Mouse (Mus musculus): Measurements from ENCODE around the gene Vapa. TPM values are rescaled to one million over a fixed set of nuclear protein-coding genes. Genes with fewer than 3 reads are reported as not detected.
"Not testable (repeated sequence)": the region's sequence is repeated elsewhere in the genome, so short reads cannot be mapped to it uniquely, and the experiment has no call there.

Gene Vapa
- total RNA-seq, 2 experiments from 2014 or later = 121 to 126 TPM

DNA sequence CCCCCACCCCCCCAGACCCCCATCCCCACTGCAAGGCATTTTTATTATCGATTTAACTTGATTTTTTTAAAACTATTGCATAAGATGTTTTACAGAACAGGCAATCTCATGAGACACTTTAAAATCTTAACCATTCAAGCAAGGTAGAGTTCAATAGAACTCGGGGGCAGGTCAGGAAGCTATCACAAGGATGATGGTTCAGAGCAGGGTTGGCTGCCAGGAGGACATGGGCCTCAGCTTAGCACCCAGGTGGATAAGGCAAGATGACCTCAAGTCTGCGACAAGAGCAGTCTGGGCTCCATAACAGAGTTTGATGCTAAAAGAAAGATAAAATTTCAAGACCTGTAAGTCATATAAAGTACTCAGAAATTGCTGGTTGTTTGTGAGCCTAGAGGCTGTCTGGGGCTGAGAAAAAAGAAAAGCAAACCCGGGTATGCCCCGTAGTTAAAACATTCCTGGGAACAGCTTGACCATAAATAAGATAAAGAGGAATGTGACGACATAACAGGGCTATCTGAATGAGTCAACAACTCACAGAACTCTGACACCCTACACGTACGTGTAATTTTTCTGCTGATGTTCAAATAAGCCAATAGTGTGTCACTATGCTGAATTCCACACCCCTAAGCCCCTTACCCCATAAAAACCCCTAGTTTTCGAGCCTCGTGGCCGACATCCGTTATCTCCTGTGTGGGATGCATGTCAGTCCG lies 15.6 kb upstream of the Vapa start:
- DNase-seq; intact Hi-C loops (cut with DNase I; ENCODE audit: low total_unique reads): not testable (repeated sequence)

DNA sequence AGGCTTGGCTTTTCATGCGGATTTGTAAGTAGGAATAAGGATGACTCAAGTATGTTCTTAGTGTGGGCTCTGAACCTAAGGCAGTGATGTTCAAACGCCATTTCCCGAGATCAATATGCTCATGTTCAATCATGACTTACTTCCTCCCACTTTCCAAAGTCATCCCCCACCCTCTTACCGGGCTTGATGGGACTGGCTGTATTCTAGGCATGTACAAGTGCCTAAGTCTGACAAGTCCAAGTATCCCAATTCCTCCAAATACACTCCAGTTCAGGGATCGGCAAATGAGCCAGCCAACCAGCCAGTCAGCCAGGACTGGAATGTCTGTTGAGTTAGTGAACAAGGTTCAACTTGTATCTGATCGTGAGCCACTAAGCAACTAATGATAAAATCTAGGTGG lies 12.9 kb upstream of the Vapa start:
- no peak for DNase-seq
- intact Hi-C loops (cut with DNase I; ENCODE audit: low total_unique reads) = no loop called here

DNA sequence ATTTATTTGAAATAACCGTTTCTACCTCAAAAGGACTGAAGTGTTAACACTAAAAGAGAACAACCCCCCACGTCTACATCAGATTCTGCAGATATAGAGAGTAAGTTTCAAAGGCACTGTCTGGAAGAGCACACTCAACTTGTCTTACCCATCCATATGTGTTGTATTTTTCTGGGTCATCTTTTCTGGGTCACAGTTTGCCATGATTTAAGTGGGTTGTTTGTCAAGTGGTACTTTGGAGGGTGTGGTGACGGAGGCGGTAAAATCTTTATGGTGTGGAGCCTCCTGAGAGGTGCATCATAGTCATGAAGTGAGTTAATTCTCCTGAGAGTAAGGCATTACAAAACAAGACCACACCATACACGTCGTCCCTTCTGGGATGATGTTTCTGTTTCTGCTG lies 12.2 kb upstream of the Vapa start:
- intact Hi-C loops (cut with DNase I; ENCODE audit: low total_unique reads) = no loop called here
- no peak for DNase-seq

DNA sequence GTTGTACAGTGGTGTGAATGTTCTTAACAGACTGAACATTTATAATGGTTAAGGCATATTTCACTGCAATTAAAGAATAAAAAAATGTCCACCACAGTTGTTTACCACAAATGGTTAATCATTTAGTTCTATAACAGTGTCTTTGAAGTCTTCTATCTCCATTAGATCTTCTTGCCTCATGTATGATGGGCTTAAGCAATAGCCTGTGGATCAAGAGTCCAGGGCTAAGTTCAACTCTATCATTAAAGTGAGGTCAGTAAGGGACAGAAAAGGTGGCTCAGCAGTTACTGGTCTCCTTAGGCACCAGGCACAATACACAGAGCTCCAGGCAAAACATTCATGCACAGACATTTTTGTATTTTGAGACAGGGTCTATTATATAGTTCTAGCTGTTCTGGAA lies 9.8 kb upstream of the Vapa start:
- intact Hi-C loops (cut with DNase I; ENCODE audit: low total_unique reads) = no loop called here
- DNase-seq = no peak

DNA sequence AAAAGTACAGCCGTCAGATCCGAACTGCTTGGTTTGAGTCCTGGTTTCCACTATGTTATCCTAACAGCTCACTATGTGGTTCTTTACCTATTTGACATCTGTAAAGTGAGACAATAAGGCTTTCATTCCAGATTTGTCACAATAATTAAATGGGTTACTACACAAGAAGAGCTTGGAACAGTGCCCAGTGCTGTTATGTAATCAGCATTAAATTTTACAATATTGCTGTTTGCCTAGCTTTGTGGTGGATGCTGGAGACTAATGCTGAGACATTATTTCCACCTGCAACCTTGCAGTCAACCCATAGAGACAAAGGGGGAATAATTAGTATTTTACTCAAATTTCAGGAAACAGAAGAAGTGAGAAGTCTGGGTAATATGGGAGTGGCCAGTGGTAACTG lies 5.1 kb upstream of the Vapa start:
- DNase-seq = no peak
- intact Hi-C loops (cut with DNase I; ENCODE audit: low total_unique reads) = loop anchor here (10.0 kb wide), 1 partner anchor 166 kb away; the partner anchor contains the start of gene Ppp4r1

DNA sequence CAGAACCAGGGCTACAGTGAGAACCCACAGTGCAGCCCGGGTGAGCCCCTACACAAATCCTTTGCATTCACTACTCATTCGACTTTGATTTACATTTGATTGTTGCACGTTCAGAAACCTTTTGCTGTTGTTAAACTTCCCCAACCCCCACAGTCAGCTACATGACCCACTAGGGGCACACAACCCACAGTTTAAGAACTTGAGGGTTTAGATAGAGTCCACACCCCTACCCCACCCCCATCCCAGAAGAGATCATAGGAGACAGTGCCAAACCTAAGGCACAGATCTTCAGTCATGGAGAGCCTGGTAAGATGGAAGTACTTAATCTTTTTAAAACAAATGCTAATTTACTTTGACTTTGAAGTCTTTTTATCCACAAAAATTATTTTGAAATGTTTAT lies 2.3 kb upstream of the Vapa start:
- intact Hi-C loops (cut with DNase I; ENCODE audit: low total_unique reads) = loop anchor here (10.0 kb wide), 1 partner anchor 169 kb away; the partner anchor contains the start of gene Ppp4r1
- DNase-seq = no peak

DNA sequence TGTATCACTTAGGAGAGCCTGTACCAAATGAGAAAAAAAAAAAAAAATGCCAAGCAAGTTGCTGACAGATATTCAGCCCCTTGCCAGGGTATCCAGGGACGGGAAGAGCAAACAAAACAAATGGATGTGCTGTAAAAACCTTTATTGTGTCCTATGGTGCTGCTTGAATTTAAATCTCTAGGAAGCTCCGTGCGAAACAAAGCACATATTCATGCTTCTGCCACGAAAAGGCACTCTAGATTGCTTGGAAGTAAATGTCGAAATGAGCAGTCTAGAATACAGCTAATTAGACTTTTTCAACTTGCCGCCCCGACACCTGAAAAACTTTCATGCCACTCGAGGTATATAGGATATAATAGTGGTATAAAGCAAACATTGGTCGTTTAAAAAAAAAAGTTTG lies 1.1 kb upstream of the Vapa start:
- intact Hi-C loops (cut with DNase I; ENCODE audit: low total_unique reads) = loop anchor here (10.0 kb wide), 1 partner anchor 170 kb away; the partner anchor contains the start of gene Ppp4r1
- DNase-seq = no peak

DNA sequence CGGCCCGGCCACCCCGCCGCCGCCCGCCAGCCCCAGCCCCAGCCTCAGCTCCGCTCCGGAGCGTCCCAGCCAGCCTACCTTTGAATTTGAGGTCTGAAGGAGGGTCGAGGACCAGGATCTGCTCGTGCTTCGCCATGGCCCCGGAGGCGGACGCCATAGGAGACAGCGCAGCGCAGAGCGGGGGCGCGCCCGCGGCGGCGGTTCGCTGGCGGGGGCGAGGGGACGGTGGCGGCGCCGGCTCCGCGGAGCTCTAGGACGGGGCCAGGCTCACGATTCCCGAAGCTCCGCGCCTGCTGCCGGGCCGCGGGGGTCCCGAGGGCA lies 253 bp downstream of the Vapa start:
- DNase-seq = no peak
- intact Hi-C loops (cut with DNase I; ENCODE audit: low total_unique reads) = loop anchor here (10.0 kb wide), 1 partner anchor 172 kb away; the partner anchor contains the start of gene Ppp4r1

DNA sequence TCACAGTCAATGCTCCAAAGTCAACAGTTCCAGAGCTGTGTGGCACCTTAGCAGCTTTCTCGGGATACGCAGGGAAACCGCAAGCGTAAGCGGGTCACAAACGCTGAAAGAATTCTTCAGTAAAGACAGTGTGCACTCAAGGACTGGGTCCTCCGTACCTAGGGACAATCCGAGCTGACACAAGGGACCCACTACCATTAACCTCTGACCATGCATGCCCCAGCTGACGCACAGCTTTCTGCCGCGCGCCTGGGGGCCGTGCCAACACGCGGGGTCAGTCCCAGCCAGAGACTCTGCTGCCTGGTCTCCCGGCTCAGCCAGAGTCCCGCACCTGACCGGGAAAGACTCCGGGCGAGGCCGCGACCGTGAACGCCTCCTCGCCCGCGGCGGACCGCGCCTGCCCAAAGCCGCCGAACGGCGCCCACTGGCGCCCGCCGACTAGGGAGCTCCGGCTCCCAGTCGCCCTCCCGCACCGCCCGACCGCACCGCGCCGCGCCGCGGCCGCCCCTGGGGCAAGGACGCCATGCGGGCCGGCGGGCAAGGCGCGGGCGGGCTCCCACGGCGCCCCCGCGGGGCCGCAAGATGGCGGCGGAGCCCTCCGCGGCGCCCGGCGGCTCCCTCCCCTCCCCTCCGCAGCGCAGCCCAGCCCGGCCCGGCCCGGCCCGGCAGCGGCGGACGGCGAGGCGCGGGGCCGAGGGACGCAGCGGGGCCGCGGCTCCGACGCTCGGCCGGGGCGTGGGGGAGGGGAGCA lies 789 bp downstream of the Vapa start:
- DNase-seq = peak; percentile 63
- intact Hi-C loops (cut with DNase I; ENCODE audit: low total_unique reads) = loop anchor here (10.0 kb wide), 1 partner anchor 172 kb away; the partner anchor contains the start of gene Ppp4r1

DNA sequence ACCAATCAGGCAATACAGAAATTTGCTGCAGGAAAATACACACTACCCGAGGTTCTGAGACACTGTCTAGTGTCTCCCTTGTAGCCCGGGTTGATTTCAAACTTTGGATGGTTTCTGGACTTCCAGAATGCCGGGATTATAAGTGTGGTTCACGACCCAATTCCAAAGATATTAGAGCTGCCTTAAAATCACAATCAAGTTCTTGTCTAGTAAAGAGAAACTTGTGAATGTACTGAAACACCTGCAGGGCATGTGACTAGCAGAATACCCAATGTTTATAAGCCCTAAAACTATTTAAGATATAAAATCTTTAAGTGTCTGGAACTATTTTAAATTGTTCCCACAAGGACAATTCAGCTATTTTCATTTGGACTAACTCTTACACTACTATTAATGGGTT lies 1.6 kb downstream of the Vapa start:
- intact Hi-C loops (cut with DNase I; ENCODE audit: low total_unique reads) = loop anchor here (10.0 kb wide), 1 partner anchor 173 kb away; the partner anchor contains the start of gene Ppp4r1
- no peak for DNase-seq

DNA sequence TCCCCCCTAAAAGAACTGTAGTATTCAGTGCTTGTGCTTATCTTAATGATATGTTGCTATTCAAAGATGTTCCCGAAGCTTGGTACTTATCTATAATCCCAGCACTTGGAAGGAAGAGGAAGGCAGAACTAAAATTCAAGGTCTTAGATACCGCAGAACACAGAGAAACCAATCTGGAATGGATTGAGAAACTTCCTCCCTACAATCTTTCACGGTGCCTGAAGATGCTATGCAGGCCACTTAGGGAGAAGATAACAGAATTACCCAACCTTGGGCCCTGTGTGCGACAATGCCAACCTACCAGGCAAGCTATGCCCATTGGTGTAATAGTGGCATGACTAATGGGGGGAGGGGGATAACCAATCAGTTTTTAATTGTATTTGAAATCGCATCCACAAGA lies 4.6 kb downstream of the Vapa start:
- intact Hi-C loops (cut with DNase I; ENCODE audit: low total_unique reads) = no loop called here
- DNase-seq = no peak

DNA sequence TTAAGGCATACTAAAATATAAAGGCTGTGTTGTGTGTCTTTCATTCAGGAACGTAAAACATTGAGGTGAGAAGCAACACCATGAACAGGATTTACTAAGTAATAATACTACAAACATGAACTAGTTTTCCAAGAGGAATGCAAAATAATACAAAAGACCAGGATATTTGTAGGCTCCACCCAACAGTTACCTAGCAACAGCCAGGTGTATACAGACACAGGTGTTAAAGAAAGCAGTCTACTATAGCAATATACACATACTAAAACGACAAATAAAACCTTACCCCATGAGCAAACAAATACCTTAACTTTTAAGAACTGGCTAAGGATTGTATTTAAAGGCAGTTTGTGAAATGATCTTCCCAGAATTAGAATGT lies 5.1 kb downstream of the Vapa start:
- intact Hi-C loops (cut with DNase I; ENCODE audit: low total_unique reads) = no loop called here
- no peak for DNase-seq

DNA sequence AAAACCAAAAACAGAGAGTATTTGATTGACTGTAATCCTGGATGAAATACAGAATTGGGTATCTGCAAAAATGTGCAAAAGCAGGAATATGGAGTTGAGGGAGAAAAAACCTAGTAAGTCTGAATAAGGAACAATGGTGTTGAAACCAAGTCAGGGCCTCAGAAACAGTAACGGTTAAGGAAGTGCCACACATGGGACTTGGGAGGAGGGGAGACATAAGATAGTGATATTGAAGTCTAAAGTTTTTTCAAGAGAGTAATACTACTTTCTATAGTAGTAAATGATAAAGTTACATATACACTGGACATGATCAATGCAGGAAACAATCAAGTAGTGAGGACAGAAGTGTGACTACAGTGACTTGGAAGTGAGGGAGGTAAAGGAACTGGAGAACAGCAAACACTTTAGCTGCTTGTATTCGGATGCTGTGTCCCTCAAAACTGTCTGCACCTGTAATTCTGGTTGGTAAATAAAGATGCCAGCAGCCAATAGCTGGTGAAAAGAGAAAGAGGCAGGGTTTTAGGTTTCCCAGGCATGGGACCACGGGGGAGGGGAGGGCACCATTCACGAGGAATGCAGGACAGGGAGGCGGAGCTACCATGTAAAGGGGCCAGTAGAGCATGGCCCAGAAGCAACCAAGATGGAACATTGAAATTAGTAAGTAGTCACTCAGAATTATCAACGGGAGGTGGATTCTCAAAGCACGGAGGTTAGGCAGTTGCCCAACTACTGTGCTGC lies 5.6 kb downstream of the Vapa start:
- no peak for DNase-seq
- intact Hi-C loops (cut with DNase I; ENCODE audit: low total_unique reads) = no loop called here

DNA sequence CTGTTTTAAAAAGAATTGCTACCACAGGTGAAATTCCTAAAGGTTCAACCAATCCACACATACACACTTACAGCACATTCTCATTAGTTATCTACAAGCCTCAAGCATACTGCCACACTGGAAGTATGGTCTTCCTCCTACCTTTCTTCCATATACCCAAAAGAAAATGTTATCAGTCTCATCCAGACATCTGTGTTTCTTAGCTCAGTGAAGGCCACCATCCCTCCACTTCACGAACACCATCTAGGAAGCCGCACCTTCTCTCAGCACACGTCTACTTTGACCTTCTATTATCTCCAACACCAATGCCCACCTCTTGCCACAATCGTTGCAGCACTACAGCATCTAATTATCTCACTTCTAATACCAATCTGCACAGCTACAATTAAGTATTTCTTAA lies 7.3 kb downstream of the Vapa start:
- intact Hi-C loops (cut with DNase I; ENCODE audit: low total_unique reads) = no loop called here
- DNase-seq = no peak

DNA sequence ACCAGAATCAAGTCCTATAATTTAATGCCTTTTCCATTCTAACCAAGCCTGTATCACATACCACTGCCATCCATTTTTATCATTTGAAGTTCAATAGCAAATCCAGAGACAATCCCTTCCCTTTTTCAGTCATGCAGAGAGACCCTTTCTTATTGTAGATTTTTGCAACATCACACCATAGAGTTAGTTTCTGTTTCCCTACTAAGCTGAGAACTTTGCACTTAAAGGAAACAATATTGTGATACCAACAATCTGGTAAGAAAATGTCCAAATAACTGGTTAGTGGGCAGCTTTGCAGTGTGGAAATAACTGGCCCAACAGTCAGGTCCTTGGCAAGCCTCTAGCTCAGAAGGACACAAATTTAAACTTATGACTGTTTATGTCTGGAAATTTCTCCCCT lies 8.5 kb downstream of the Vapa start:
- intact Hi-C loops (cut with DNase I; ENCODE audit: low total_unique reads) = no loop called here
- DNase-seq = no peak

DNA sequence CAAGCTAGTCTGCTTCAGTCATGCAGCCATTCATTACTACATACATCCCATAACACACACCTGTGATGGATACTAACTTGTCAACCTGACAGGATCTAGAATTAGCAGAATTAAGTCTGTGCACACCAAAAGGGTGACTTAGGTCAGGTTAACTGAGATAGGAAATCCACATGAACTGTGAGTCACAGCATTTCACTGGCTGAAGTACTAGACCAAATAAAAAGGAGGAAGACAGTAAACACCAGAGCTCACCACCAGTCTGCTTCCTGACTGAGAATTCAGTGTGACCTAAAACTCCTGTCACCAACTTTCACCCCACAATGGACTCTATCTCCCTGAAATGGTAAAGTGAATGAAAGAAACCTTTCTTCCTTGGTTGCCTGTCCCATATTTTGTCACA lies 9.0 kb downstream of the Vapa start:
- DNase-seq = no peak
- intact Hi-C loops (cut with DNase I; ENCODE audit: low total_unique reads) = no loop called here

DNA sequence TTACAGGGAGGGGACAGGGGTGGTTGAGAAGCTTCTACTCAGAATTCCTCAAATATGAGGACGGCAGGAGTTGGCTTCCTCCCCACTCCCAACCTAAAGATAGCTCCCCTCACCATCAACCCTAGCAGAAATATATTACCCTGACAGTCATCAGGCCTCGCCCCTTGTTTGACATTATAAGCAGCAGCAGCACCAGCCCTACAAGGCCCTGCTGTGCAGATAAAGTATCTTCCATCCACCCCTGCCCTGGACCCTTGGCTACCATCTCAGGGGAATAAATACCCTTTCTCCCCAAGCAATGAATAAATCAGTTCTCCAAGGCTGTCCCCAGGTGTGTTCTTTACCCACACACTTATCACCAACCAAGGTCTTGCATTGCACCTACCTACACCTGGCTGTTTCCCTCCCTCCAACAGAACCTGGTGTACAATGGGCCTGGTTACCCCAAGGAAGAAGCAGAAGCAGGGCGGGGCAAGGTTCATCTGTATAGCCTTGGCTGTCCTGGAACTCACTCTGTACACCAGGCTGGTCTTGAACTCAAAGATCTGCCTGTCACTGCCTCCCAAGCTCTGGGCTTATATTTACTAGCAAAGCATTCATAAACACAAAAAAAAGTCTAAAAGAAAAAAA lies 15.4 kb downstream of the Vapa start:
- intact Hi-C loops (cut with DNase I; ENCODE audit: low total_unique reads) = no loop called here
- no peak for DNase-seq

DNA sequence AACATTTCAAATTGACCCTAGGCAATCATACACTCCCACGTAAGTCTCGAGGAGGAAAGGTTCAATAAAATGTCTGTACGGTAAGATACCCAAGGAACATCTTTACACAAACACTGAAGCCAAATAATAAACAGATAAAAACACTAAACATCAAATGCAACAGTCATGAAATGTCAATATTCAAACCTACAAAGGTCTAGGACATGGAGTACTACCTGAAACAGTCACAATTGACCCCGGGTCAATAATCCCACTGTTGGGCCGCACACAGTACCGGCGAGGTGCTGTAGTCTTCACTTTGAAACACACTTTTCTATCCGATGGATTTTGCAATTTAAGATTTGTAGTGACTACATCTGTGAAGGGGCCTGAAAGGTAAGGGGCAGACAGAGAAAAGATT lies 18.7 kb downstream of the Vapa start:
- intact Hi-C loops (cut with DNase I; ENCODE audit: low total_unique reads) = no loop called here
- no peak for DNase-seq

DNA sequence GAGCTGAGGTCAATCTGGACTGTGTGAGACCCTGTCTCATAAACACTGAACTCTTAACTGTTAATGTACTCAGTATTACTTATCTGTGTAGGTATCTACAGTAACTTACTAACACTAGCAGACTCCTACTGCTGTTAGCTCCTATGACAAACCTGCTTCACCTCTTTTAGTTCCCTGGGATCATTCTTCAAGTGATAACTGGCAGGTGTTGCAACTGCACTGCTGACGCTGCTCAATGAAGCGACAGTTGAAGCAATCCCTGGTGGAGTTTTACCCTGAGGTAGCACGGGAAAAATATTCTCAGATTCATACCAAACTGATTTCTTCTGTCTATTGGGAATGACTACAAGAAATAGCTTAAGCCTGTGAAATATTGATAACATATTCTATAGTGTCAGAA lies 26.5 kb downstream of the Vapa start:
- intact Hi-C loops (cut with DNase I; ENCODE audit: low total_unique reads) = no loop called here
- DNase-seq = no peak

DNA sequence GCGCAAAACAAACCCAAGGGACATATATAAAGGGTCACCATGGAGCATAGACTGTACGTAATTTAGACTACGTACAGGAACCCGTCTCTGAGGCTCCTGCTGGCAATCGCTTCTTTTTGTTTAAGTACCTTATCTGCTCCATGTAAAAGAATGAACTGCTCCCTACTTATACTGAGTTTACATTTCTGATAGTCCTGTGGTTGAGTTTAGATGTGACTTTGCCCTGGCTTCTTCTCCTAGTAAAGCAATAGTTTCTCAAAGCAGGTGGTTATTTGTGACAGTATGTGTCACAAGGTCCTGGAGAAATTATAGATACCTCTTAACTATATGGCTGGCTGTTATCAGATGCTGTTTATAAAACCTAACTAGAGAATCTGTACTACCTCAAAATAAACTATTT lies 31.9 kb downstream of the Vapa start:
- intact Hi-C loops (cut with DNase I; ENCODE audit: low total_unique reads) = no loop called here
- no peak for DNase-seq
